Mouse (Mus musculus): Measurements from ENCODE around the gene Dgkd. TPM values are rescaled to one million over a fixed set of nuclear protein-coding genes. Genes with fewer than 3 reads are reported as not detected.

Dgkd gene
- polyA plus RNA-seq (2015; fragmentation: Nextera tagmentation; extraction: Ambion mirVana): 57.7 TPM in 2 replicates

DNA sequence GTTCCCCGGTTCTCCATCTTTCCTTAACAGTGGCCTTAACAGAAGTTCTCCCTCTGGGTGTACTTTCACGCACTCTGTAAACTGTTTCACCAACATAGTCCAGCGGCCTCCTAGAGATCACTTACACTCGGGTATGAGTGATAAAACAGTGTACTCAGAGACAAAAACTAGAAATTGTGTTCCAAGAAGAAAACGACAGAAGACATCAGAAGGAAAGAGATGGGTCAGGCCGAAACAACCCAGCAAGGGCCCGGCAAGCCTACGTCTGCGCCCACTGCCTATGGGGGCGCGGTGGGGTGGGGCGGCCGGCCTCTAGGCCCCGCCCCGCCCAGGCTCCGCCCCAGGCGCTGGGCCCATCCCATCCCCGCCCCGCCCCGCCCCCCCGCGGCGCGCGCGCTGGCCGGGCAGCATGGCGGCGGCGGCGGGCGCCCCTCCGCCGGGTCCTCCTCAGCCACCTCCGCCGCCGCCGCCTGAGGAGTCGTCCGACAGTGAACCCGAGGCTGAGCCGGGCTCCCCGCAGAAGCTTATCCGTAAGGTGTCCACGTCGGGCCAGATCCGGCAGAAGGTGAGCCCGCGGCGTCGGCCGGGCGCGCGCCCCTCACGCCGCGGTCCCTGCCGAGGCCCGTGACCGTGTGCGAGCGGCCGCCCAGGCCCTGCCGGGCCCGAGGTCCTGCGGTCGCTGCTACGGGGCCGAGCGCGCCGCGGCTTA lies at the start of gene Dgkd:
Gene Dgkd, plus strand, starts transcription at position 396 of the 709 bp plus-strand sequence.
- no peaks in the 10 kb centered on the region for H3K36me3 ChIP-seq (ENCODE audit: control insufficient read depth, insufficient read depth)
- peak within 1 kb of the TSS; percentile 92 for H3K4me3 ChIP-seq (replicated peaks; ENCODE audit: low read length)
- peak within 1 kb of the TSS; percentile 65 for H3K27ac ChIP-seq (ENCODE audit: low read length)
- no peaks in the 10 kb centered on the region for H3K9me3 ChIP-seq (ENCODE audit: control insufficient read depth, low read length)
- peak; percentile 94 for ATAC-seq
- 2% methylated on average over 27 of the region's 74 CpGs for WGBS
- H3K27me3 ChIP-seq (replicated peaks; ENCODE audit: control insufficient read depth, insufficient read depth, low read length): no peaks in the 10 kb centered on the region
- peak within 1 kb of the TSS; percentile 93 for H3K9ac ChIP-seq (replicated peaks; ENCODE audit: low read depth, low read length)
- H3K4me1 ChIP-seq (replicated peaks; ENCODE audit: control insufficient read depth, insufficient read depth, low read length): peaks cover 20% of the 10 kb centered on the region
- H3K4me2 ChIP-seq (ENCODE audit: low read length): peak within 1 kb of the TSS; percentile 97

DNA sequence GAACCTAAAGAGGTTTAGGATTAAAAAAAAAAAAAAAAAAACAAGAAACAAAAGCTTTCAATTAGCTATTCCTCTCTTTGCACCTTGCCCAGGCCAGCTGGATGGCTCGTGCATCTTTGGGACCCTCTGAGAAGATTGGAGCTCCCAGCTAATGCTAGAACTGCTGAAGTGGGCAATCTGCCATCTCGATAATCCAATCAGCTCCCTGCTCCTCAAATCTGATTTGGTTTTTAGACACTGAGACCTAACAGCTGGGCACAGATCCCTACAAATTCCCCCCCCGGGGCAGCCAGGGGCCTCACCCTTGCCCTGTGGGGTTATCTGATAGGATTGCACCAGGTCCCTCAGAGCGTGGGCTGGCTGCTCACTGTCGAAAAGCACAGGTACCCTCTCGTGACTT lies 49.5 kb upstream of the Dgkd start, which contains the start of gene Sag:
Gene Sag, plus strand, starts transcription at position 105 of the 400 bp plus-strand sequence.
- Histone ChIP-seq H3K27ac (ENCODE audit: low read length) (no peak within 1 kb of the TSS), H3K9ac (replicated peaks; ENCODE audit: low read depth, low read length) (no peak within 1 kb of the TSS), H3K4me2 (ENCODE audit: low read length) (no peak within 1 kb of the TSS), H3K27me3 (replicated peaks; ENCODE audit: control insufficient read depth, insufficient read depth, low read length) (no peaks in the 10 kb centered on the region), H3K9me3 (ENCODE audit: control insufficient read depth, low read length) (no peaks in the 10 kb centered on the region), H3K4me3 (replicated peaks; ENCODE audit: low read length) (no peak within 1 kb of the TSS), H3K4me1 (replicated peaks; ENCODE audit: control insufficient read depth, insufficient read depth, low read length) (no peaks in the 10 kb centered on the region), H3K36me3 (ENCODE audit: control insufficient read depth, insufficient read depth) (no peaks in the 10 kb centered on the region)
- 72% methylated on average over 6 of the region's 6 CpGs for whole genome bisulfite sequencing
- no peak for ATAC-seq

DNA sequence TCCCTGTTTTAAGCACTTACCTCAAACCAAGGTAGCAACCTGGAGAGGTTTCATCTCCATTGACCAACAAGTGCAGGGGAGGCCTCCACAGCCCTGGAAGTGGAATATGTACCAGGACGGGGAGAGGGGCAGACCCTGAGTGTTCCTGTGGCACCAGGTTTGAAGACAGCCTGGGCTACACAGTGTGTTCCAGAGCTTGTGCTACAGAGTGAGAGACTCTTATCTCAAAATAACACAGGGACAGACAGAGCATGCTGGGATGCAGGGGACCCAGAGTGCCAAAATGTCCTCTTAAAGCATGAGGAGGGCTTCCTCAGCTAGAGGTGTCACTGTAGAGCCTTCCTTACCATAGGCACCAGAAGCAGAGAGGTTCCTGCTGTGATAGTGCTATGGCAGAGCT lies 45.3 kb upstream of the Dgkd start:
- Histone ChIP-seq H3K27ac (ENCODE audit: low read length) (no peak overlapping the region), H3K4me1 (replicated peaks; ENCODE audit: control insufficient read depth, insufficient read depth, low read length) (no peaks in the 10 kb centered on the region), H3K9me3 (ENCODE audit: control insufficient read depth, low read length) (no peaks in the 10 kb centered on the region), H3K27me3 (replicated peaks; ENCODE audit: control insufficient read depth, insufficient read depth, low read length) (no peaks in the 10 kb centered on the region), H3K4me3 (replicated peaks; ENCODE audit: low read length) (no peak overlapping the region), H3K4me2 (ENCODE audit: low read length) (no peak overlapping the region), H3K36me3 (ENCODE audit: control insufficient read depth, insufficient read depth) (peaks cover 2% of the 10 kb centered on the region; the same call in 1 of the 2 replicates), H3K9ac (replicated peaks; ENCODE audit: low read depth, low read length) (no peak overlapping the region)
- WGBS: 92% methylated on average over 1 of the region's 1 CpGs
- no peak for ATAC-seq

DNA sequence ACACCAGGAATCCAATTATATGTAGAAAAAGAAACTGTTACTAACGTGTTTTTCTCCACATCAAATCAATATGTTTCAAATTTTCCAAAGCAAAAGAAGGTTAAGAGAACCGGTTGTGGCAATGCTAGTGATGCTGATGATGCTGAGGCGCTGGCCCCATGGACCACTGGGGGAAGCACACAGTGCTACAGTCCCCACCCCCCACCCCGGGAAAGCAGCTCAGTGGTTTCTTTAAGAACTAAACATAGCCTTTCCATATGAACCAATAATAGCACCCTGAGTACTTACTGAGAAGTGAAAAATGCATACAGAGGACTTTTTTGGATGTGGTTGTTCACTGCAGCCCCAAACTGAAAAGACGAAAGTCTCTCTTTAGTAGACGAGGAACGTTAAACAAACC lies 41.7 kb upstream of the Dgkd start:
- H3K4me2 ChIP-seq (ENCODE audit: low read length): no peak overlapping the region
- peaks cover 2% of the 10 kb centered on the region; the same call in 1 of the 2 replicates for H3K36me3 ChIP-seq (ENCODE audit: control insufficient read depth, insufficient read depth)
- no peaks in the 10 kb centered on the region for H3K27me3 ChIP-seq (replicated peaks; ENCODE audit: control insufficient read depth, insufficient read depth, low read length)
- H3K9me3 ChIP-seq (ENCODE audit: control insufficient read depth, low read length): no peaks in the 10 kb centered on the region
- H3K27ac ChIP-seq (ENCODE audit: low read length): no peak overlapping the region
- no peak overlapping the region for H3K4me3 ChIP-seq (replicated peaks; ENCODE audit: low read length)
- WGBS: 86% methylated on average over 7 of the region's 7 CpGs
- no peak overlapping the region for H3K9ac ChIP-seq (replicated peaks; ENCODE audit: low read depth, low read length)
- ATAC-seq: no peak
- 0 out of 2 replicates have a peak, but pooled peaks cover 4% of the 10 kb centered on the region for H3K4me1 ChIP-seq (replicated peaks; ENCODE audit: control insufficient read depth, insufficient read depth, low read length)

DNA sequence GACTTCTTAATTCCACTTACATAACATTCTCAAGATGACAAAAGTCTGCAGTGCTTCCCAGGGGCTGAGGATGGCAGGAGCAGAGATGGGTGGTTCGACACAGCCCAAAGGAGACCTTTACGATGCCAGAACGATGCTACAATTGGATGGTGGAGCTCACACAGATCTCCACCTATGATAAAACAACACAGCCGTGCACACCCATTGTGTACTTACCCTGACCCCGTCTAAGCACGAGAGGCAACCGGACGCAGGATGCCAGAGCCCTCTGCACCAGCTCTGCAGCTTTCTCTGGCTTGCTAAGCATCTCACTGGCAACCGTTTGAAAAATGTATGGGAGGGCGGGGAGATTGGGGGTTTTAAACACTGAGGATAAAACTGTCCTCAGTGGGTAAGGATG lies 41.0 kb upstream of the Dgkd start:
- Histone ChIP-seq H3K27ac (ENCODE audit: low read length) (no peak overlapping the region), H3K4me2 (ENCODE audit: low read length) (no peak overlapping the region), H3K27me3 (replicated peaks; ENCODE audit: control insufficient read depth, insufficient read depth, low read length) (no peaks in the 10 kb centered on the region), H3K9me3 (ENCODE audit: control insufficient read depth, low read length) (no peaks in the 10 kb centered on the region), H3K36me3 (ENCODE audit: control insufficient read depth, insufficient read depth) (peaks cover 2% of the 10 kb centered on the region; the same call in 1 of the 2 replicates), H3K9ac (replicated peaks; ENCODE audit: low read depth, low read length) (no peak overlapping the region), H3K4me3 (replicated peaks; ENCODE audit: low read length) (no peak overlapping the region), H3K4me1 (replicated peaks; ENCODE audit: control insufficient read depth, insufficient read depth, low read length) (0 out of 2 replicates have a peak, but pooled peaks cover 4% of the 10 kb centered on the region)
- no peak for ATAC-seq
- WGBS: 80% methylated on average over 10 of the region's 10 CpGs

DNA sequence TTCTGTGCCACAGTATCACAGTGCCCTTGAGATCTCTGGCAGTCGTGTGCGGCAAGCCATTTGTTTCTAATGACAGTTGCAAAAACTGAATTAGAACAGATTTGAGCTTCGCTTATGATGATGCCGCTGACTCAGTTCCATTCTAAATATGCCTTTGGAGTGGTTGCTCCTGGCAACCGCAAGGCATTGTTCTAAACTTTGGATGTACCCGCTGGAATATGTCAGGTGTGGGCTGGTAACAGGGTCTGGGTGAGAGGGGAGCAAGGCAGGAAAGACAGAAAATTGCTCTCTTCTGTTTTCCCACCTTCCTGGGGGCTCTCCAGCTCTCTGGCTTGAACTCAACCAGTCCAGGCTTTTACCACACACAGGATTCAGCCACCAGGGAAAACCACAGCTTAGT lies 39.9 kb upstream of the Dgkd start:
- no peak for ATAC-seq
- 0 out of 2 replicates have a peak, but pooled peaks cover 4% of the 10 kb centered on the region for H3K4me1 ChIP-seq (replicated peaks; ENCODE audit: control insufficient read depth, insufficient read depth, low read length)
- no peaks in the 10 kb centered on the region for H3K9me3 ChIP-seq (ENCODE audit: control insufficient read depth, low read length)
- no peak overlapping the region for H3K9ac ChIP-seq (replicated peaks; ENCODE audit: low read depth, low read length)
- H3K27me3 ChIP-seq (replicated peaks; ENCODE audit: control insufficient read depth, insufficient read depth, low read length): no peaks in the 10 kb centered on the region
- H3K4me3 ChIP-seq (replicated peaks; ENCODE audit: low read length): no peak overlapping the region
- peaks cover 2% of the 10 kb centered on the region; the same call in 1 of the 2 replicates for H3K36me3 ChIP-seq (ENCODE audit: control insufficient read depth, insufficient read depth)
- no peak overlapping the region for H3K27ac ChIP-seq (ENCODE audit: low read length)
- no peak overlapping the region for H3K4me2 ChIP-seq (ENCODE audit: low read length)
- 67% methylated on average over 6 of the region's 6 CpGs for WGBS

DNA sequence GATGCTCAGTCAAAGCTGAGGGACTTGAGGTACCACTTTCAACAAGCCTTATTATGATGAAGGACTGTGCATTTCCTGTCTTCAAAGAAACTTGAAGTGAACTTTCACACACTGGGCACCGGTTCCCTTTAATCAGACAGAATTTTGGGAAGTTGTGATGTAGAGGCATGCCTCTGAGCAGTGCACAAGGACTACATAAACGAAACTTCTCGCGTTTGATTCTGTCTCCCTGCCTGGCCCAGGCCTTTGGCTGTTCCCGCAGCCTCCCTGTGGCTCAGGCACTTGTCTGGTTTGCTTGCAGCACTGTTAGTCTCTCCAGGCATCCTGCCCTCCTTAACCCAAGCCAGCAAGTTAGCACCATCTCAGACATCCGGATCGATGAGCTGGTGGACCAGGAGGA lies 39.4 kb upstream of the Dgkd start:
- H3K27ac ChIP-seq (ENCODE audit: low read length): no peak overlapping the region
- H3K4me2 ChIP-seq (ENCODE audit: low read length): no peak overlapping the region
- H3K27me3 ChIP-seq (replicated peaks; ENCODE audit: control insufficient read depth, insufficient read depth, low read length): no peaks in the 10 kb centered on the region
- WGBS: 81% methylated on average over 7 of the region's 7 CpGs
- 0 out of 2 replicates have a peak, but pooled peaks cover 4% of the 10 kb centered on the region for H3K4me1 ChIP-seq (replicated peaks; ENCODE audit: control insufficient read depth, insufficient read depth, low read length)
- H3K4me3 ChIP-seq (replicated peaks; ENCODE audit: low read length): no peak overlapping the region
- H3K9ac ChIP-seq (replicated peaks; ENCODE audit: low read depth, low read length): no peak overlapping the region
- peaks cover 2% of the 10 kb centered on the region; the same call in 1 of the 2 replicates for H3K36me3 ChIP-seq (ENCODE audit: control insufficient read depth, insufficient read depth)
- H3K9me3 ChIP-seq (ENCODE audit: control insufficient read depth, low read length): no peaks in the 10 kb centered on the region
- no peak for ATAC-seq

DNA sequence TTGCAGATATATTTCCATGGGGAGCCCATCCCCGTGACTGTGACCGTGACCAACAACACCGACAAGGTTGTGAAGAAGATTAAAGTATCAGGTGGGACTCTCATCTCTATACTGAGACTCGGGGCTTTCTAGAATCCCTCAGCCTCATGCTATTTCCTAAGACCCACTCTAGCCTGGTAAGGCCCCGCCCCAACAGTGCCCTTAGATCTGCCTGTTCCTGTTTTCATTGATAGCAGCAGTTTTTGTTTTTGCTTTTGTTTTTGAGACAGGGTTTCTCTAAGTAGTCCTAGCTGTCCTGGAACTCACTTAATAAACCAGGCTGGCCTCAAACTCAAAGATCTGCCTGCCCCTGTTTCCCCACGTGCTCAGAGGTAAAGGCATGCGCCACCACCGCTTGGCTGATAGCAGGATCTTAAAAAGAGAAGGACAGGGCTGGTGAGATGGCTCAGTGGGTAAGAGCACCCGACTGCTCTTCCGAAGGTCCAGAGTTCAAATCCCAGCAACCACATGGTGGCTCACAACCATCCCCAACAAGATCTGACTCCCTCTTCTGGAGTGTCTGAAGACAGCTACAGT lies 28.6 kb upstream of the Dgkd start:
- H3K4me2 ChIP-seq (ENCODE audit: low read length): no peak overlapping the region
- H3K9ac ChIP-seq (replicated peaks; ENCODE audit: low read depth, low read length): no peak overlapping the region
- H3K27ac ChIP-seq (ENCODE audit: low read length): no peak overlapping the region
- ATAC-seq: no peak
- no peaks in the 10 kb centered on the region for H3K9me3 ChIP-seq (ENCODE audit: control insufficient read depth, low read length)
- no peaks in the 10 kb centered on the region for H3K4me1 ChIP-seq (replicated peaks; ENCODE audit: control insufficient read depth, insufficient read depth, low read length)
- no peak overlapping the region for H3K4me3 ChIP-seq (replicated peaks; ENCODE audit: low read length)
- no peaks in the 10 kb centered on the region for H3K27me3 ChIP-seq (replicated peaks; ENCODE audit: control insufficient read depth, insufficient read depth, low read length)
- 89% methylated on average over 10 of the region's 10 CpGs for WGBS
- H3K36me3 ChIP-seq (ENCODE audit: control insufficient read depth, insufficient read depth): no peaks in the 10 kb centered on the region

DNA sequence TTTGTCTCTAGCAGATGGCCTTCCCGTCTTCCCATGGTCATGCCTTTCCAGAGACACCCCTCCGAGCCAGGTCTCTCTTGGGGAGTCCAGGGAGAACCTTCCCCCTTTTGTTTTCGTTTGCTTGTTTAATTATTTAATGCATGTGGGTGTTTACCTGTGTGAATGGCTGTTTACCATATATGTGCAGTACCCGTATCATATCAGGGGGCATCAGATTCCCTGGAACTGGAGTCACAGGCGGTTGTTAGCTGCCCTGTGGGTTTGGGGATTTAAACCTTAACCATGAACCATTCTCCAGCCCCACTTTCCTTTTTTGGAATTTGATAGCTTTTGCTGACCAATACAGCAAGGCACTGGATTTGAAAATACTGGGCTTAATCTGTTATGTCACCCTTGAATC lies 27.8 kb upstream of the Dgkd start:
- no peak overlapping the region for H3K4me2 ChIP-seq (ENCODE audit: low read length)
- no peak overlapping the region for H3K9ac ChIP-seq (replicated peaks; ENCODE audit: low read depth, low read length)
- no peak for ATAC-seq
- 86% methylated on average over 5 of the region's 5 CpGs for WGBS
- no peaks in the 10 kb centered on the region for H3K9me3 ChIP-seq (ENCODE audit: control insufficient read depth, low read length)
- H3K4me3 ChIP-seq (replicated peaks; ENCODE audit: low read length): no peak overlapping the region
- no peak overlapping the region for H3K27ac ChIP-seq (ENCODE audit: low read length)
- no peaks in the 10 kb centered on the region for H3K4me1 ChIP-seq (replicated peaks; ENCODE audit: control insufficient read depth, insufficient read depth, low read length)
- no peaks in the 10 kb centered on the region for H3K27me3 ChIP-seq (replicated peaks; ENCODE audit: control insufficient read depth, insufficient read depth, low read length)
- no peaks in the 10 kb centered on the region for H3K36me3 ChIP-seq (ENCODE audit: control insufficient read depth, insufficient read depth)

All from forebrain, embryonic 16.5 days (tissue).